8 mouse cellular contexts compared by ENCODE assay signal in genomic region chr14:21995031-21995754, GRCm38 (mm10). TPM values are rescaled to one million over a fixed set of nuclear protein-coding genes. Genes with fewer than 3 reads are reported as not detected.
DNase-seq lines count a peak whose midpoint lies in the region; ATAC-seq lines count a peak whose summit lies in the region.

No protein-coding gene starts in this region.

- ATAC-seq in forebrain, embryonic 16.5 days: peak; percentile 70
- peak; percentile 79 for ATAC-seq in hindbrain, embryonic 11.5 days (ENCODE audit: low FRiP score)
- ATAC-seq in limb, embryonic 12.5 days (ENCODE audit: insufficient number of reproducible peaks, insufficient read depth, low FRiP score, low TSS enrichment, low read depth): peak; percentile 53; the same call in 1 of the 2 replicates
- ATAC-seq in midbrain, embryonic 11.5 days (ENCODE audit: low FRiP score): peak; percentile 81
- ATAC-seq in stomach, embryonic 16.5 days (ENCODE audit: insufficient read depth, low FRiP score): peak; percentile 82

- peaks cover 22% of the 10 kb centered on the region for H3K4me1 ChIP-seq in forebrain, embryonic 16.5 days (replicated peaks; ENCODE audit: control insufficient read depth, insufficient read depth, low read length)
- peaks cover 8% of the 10 kb centered on the region for H3K4me1 ChIP-seq in hindbrain, embryonic 11.5 days (replicated peaks; ENCODE audit: control insufficient read depth, insufficient read depth, low read length)
- peaks cover 46% of the 10 kb centered on the region for H3K4me1 ChIP-seq in limb, embryonic 12.5 days (replicated peaks)
- H3K4me1 ChIP-seq in midbrain, embryonic 11.5 days (ENCODE audit: control insufficient read depth, insufficient read depth, low read length): peaks cover 23% of the 10 kb centered on the region
- H3K4me1 ChIP-seq in stomach, embryonic 16.5 days (ENCODE audit: control insufficient read depth, insufficient read depth, low read length): peaks cover 15% of the 10 kb centered on the region

- WGBS in forebrain, embryonic 16.5 days: under 1% methylated on average over 35 of the region's 36 CpGs
- under 1% methylated on average over 35 of the region's 36 CpGs for WGBS in hindbrain, embryonic 11.5 days
- WGBS in limb, embryonic 12.5 days: under 1% methylated on average over 36 of the region's 36 CpGs
- under 1% methylated on average over 36 of the region's 36 CpGs for WGBS in midbrain, embryonic 11.5 days
- WGBS in stomach, embryonic 16.5 days: under 1% methylated on average over 36 of the region's 36 CpGs

- H3K36me3 ChIP-seq in forebrain, embryonic 16.5 days (ENCODE audit: control insufficient read depth, insufficient read depth): no peaks in the 10 kb centered on the region
- H3K36me3 ChIP-seq in hindbrain, embryonic 11.5 days (ENCODE audit: control insufficient read depth, insufficient read depth, low read length): no peaks in the 10 kb centered on the region
- H3K36me3 ChIP-seq in limb, embryonic 12.5 days: no peaks in the 10 kb centered on the region
- H3K36me3 ChIP-seq in midbrain, embryonic 11.5 days (ENCODE audit: control insufficient read depth, insufficient read depth, low read length): no peaks in the 10 kb centered on the region
- H3K36me3 ChIP-seq in stomach, embryonic 16.5 days (ENCODE audit: control insufficient read depth, insufficient read depth, low read length): no peaks in the 10 kb centered on the region

- H3K27me3 ChIP-seq in forebrain, embryonic 16.5 days (replicated peaks; ENCODE audit: control insufficient read depth, insufficient read depth, low read length): peaks cover 46% of the 10 kb centered on the region
- peaks cover 14% of the 10 kb centered on the region for H3K27me3 ChIP-seq in hindbrain, embryonic 11.5 days (ENCODE audit: control insufficient read depth, insufficient read depth, low read length)
- peaks cover 58% of the 10 kb centered on the region for H3K27me3 ChIP-seq in limb, embryonic 12.5 days
- peaks cover 16% of the 10 kb centered on the region for H3K27me3 ChIP-seq in midbrain, embryonic 11.5 days (ENCODE audit: control insufficient read depth, insufficient read depth, low read length)
- H3K27me3 ChIP-seq in stomach, embryonic 16.5 days (ENCODE audit: control insufficient read depth, insufficient read depth, low read length): no peaks in the 10 kb centered on the region

- H3K4me2 ChIP-seq in forebrain, embryonic 16.5 days (ENCODE audit: low read length): peak overlapping the region; percentile 57
- H3K4me2 ChIP-seq in hindbrain, embryonic 11.5 days (replicated peaks; ENCODE audit: low read depth, low read length): peak overlapping the region; percentile 87
- H3K4me2 ChIP-seq in limb, embryonic 12.5 days: peak overlapping the region; percentile 93
- peak overlapping the region; percentile 88 for H3K4me2 ChIP-seq in midbrain, embryonic 11.5 days
- H3K4me2 ChIP-seq in stomach, embryonic 16.5 days (ENCODE audit: low read depth, low read length): peak overlapping the region; percentile 81

- DNase-seq in CD4-positive, CD25-positive, alpha-beta regulatory T cell, adult 2 months (ENCODE audit: low read depth, low spot score): peak; percentile 78
- DNase-seq in adrenal gland, postnatal 10 days: peak; percentile 89
- DNase-seq in hindbrain, embryonic 11.5 days (ENCODE audit: low spot score): peak; percentile 78
- DNase-seq in midbrain, embryonic 11.5 days (ENCODE audit: low spot score, missing footprints): peak; percentile 95
- no peak for DNase-seq in c-Kit-positive CD71-positive TER-119-positive erythroid progenitor cells, embryonic 14.5 days (ENCODE audit: low spot score)

- H3K9me3 ChIP-seq in forebrain, embryonic 16.5 days (ENCODE audit: control insufficient read depth, low read length): no peaks in the 10 kb centered on the region
- H3K9me3 ChIP-seq in hindbrain, embryonic 11.5 days (ENCODE audit: control insufficient read depth, low read length): no peaks in the 10 kb centered on the region
- H3K9me3 ChIP-seq in limb, embryonic 12.5 days: no peaks in the 10 kb centered on the region
- no peaks in the 10 kb centered on the region for H3K9me3 ChIP-seq in midbrain, embryonic 11.5 days (ENCODE audit: control insufficient read depth, low read length)
- no peaks in the 10 kb centered on the region for H3K9me3 ChIP-seq in stomach, embryonic 16.5 days (replicated peaks; ENCODE audit: control insufficient read depth, low read length)

- H3K4me3 ChIP-seq in forebrain, embryonic 16.5 days (replicated peaks; ENCODE audit: low read length): peak overlapping the region; percentile 45
- peak overlapping the region; percentile 62 for H3K4me3 ChIP-seq in hindbrain, embryonic 11.5 days (ENCODE audit: low read depth, low read length)
- H3K4me3 ChIP-seq in limb, embryonic 12.5 days (replicated peaks): peak overlapping the region; percentile 55
- H3K4me3 ChIP-seq in midbrain, embryonic 11.5 days (ENCODE audit: low read depth, low read length): peak overlapping the region; percentile 70
- peak overlapping the region; percentile 83 for H3K4me3 ChIP-seq in stomach, embryonic 16.5 days (replicated peaks; ENCODE audit: low read length)

- H3K9ac ChIP-seq in forebrain, embryonic 16.5 days (replicated peaks; ENCODE audit: low read depth, low read length): peak overlapping the region; percentile 46
- peak overlapping the region; percentile 77 for H3K9ac ChIP-seq in hindbrain, embryonic 11.5 days (ENCODE audit: low read depth, low read length)
- peak overlapping the region; percentile 64 for H3K9ac ChIP-seq in limb, embryonic 12.5 days (replicated peaks)
- peak overlapping the region; percentile 80 for H3K9ac ChIP-seq in midbrain, embryonic 11.5 days (ENCODE audit: low read length)
- peak overlapping the region; percentile 89 for H3K9ac ChIP-seq in stomach, embryonic 16.5 days (ENCODE audit: low read length)

- peak overlapping the region; percentile 60 for H3K27ac ChIP-seq in forebrain, embryonic 16.5 days (ENCODE audit: low read length)
- peak overlapping the region; percentile 82 for H3K27ac ChIP-seq in hindbrain, embryonic 11.5 days (ENCODE audit: low read depth, low read length)
- no peak overlapping the region; the same call in 1 of the 2 replicates for H3K27ac ChIP-seq in limb, embryonic 12.5 days
- H3K27ac ChIP-seq in midbrain, embryonic 11.5 days (ENCODE audit: low read depth, low read length): peak overlapping the region; percentile 80; the same call in 1 of the 2 replicates
- peak overlapping the region; percentile 95 for H3K27ac ChIP-seq in stomach, embryonic 16.5 days (ENCODE audit: low read length)

RNA-seq across cellular contexts. Expression of gene Zfp503, which starts 5.8 kb away (rescaled TPM):
- total RNA-seq in adrenal gland, postnatal 10 days (2021): 10 to 100 TPM; 17.9 to 25.1 TPM
- polyA plus RNA-seq in forebrain, embryonic 16.5 days (2015; fragmentation: Nextera tagmentation; extraction: Ambion mirVana): 5.4 and 5.5 TPM in 2 replicates
- polyA plus RNA-seq in hindbrain, embryonic 11.5 days (2014; fragmentation: Nextera tagmentation; extraction: Ambion mirVana): 11.8 and 15.4 TPM in 2 replicates
- polyA plus RNA-seq in limb, embryonic 12.5 days (2016; fragmentation: Nextera tagmentation; extraction: Ambion mirVana): 46.0 and 47.1 TPM in 2 replicates
- 6.2 and 7.5 TPM in 2 replicates for polyA plus RNA-seq in midbrain, embryonic 11.5 days (2014; fragmentation: Nextera tagmentation; extraction: Ambion mirVana)
- 7.1 and 10.1 TPM in 2 replicates for polyA plus RNA-seq in stomach, embryonic 16.5 days (2015; fragmentation: Nextera tagmentation; extraction: Ambion mirVana)

RNA-seq across cellular contexts. Expression of gene Lrmda, which starts 24.3 kb away (rescaled TPM):
- total RNA-seq in adrenal gland, postnatal 10 days (2021): 1 to 10 TPM; 3.6 to 4.9 TPM
- polyA plus RNA-seq in forebrain, embryonic 16.5 days (2015; fragmentation: Nextera tagmentation; extraction: Ambion mirVana): 0.30 TPM in 1 of 2 replicates, not detected in the other
- 0.20 and 0.91 TPM in 2 replicates for polyA plus RNA-seq in hindbrain, embryonic 11.5 days (2014; fragmentation: Nextera tagmentation; extraction: Ambion mirVana)
- polyA plus RNA-seq in limb, embryonic 12.5 days (2016; fragmentation: Nextera tagmentation; extraction: Ambion mirVana): 0.41 TPM in 1 of 2 replicates, not detected in the other
- 0.23 and 0.34 TPM in 2 replicates for polyA plus RNA-seq in midbrain, embryonic 11.5 days (2014; fragmentation: Nextera tagmentation; extraction: Ambion mirVana)
- 0.86 and 0.94 TPM in 2 replicates for polyA plus RNA-seq in stomach, embryonic 16.5 days (2015; fragmentation: Nextera tagmentation; extraction: Ambion mirVana)
